Mouse (Mus musculus): ENCODE results near the gene Fxyd4.

DNA sequence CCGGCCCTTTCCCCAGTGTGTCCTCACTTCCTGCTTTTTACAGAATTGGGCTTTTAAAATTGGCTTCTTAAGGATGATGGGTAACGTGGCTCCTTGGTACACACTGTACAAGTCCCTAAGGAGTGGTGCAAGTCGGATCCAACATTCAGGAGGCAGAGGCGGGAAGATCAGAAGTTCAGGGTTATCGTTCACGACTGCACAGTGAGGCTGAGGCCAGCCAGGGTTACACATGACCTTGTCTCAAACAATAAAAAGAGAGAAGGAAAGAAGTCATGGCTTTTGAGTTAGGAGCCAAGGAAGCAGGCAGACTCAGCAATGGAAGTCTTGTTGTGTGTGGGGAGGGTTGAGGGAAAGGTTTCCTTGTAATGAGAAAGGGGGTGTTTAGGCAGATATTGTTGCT, 18.7 kb upstream of the Fxyd4 start:
- TF ChIP-seq POLR2A (IDR thresholded peaks at IDR 0.05; ENCODE audit: low read depth, low read length): no peak
- TF ChIP-seq CTCF (IDR thresholded peaks at IDR 0.05; ENCODE audit: borderline replicate concordance, insufficient read depth, low read length): no peak

Measured in embryonic fibroblast, embryonic 13.5 days (primary cell).